Mouse (Mus musculus) olfactory bulb, adult 2 months (tissue): ENCODE data around the gene Pnmt.

Experiments used
- CTCF ChIP-seq: fragments of 200-500 bp; IDR thresholded peaks from 2 replicates; pipeline ENCODE4 v1.5.1; 2012; ENCODE audit warnings: low read depth, mild to moderate bottlenecking, low read length, moderate library complexity; ENCODE audit not compliant: insufficient read depth
- POLR2A ChIP-seq: fragments of 200-500 bp; IDR thresholded peaks from 2 replicates; pipeline ENCODE4 v1.6.1; 2012; ENCODE audit warnings: mild to moderate bottlenecking, low read depth, low read length, moderate library complexity; ENCODE audit not compliant: insufficient read depth

- TF ChIP-seq CTCF: no peak
- no peak for TF ChIP-seq POLR2A
Measured at GRCm38 (mm10) chr11:98414162-98414561, 27.9 kb downstream of the Pnmt start.
